Mouse (Mus musculus) bone marrow, adult 2 months (tissue): Measurements from ENCODE around the gene Usp19.

Experiments
- CTCF ChIP-seq: fragments of 200-500 bp; IDR thresholded peaks from 2 replicates; pipeline ENCODE4 v1.5.1; 2011; ENCODE audit warnings: low read length, control low read depth; ENCODE audit not compliant: control insufficient read depth, insufficient read depth
- POLR2A ChIP-seq: fragments of 200-500 bp; IDR thresholded peaks from 2 replicates; pipeline ENCODE4 v1.6.1; 2011; ENCODE audit warnings: low read depth, mild to moderate bottlenecking, control low read depth, low read length, borderline replicate concordance; ENCODE audit not compliant: control insufficient read depth

DNA sequence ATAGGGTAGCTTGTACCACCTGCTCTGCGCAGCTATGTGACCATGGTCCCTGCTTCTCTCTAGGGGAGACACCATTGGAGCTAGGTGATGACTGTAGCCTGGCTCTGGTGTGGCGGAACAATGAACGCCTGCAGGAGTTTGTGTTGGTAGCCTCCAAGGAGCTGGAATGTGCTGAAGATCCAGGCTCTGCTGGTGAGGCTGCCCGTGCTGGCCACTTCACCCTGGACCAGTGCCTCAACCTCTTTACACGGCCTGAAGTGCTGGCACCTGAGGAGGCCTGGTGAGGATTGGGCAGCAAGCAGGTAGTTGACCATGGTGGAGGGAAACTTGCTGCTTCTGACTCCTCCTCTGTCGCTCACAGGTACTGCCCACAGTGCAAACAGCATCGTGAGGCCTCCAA lies 8.8 kb downstream of the Usp19 start:
- TF ChIP-seq CTCF, result no peak
- TF ChIP-seq POLR2A, result no peak
